Mouse (Mus musculus) adrenal gland, postnatal 10 days (tissue): ENCODE measurements at regions not wholly inside any gene's neighbourhood (a gene's known extent, or its start where the extent isn't known, plus 50 kb on each side); places are given as distances from the start of the nearest gene placed in this dataset.

Experiments
- DNase-seq: peaks from one replicate; pipeline ENCODE4 v3.0.0; 2021; ENCODE audit warnings: mixed read lengths

- no peak for DNase-seq
These were observed 733.5 kb downstream of the Fam19a2 start for GRCm38 (mm10) chr10:123997260-123997659.

- DNase-seq, result no peak
These were observed 735.2 kb downstream of the Fam19a2 start for GRCm38 (mm10) chr10:123998959-123999358.

- no peak for DNase-seq
These were observed 781.2 kb downstream of the Fam19a2 start for GRCm38 (mm10) chr10:124045031-124045430.

GRCm38 (mm10) chr10:124045791-124046190 is 782.0 kb downstream of the Fam19a2 start:
- DNase-seq, result no peak

- DNase-seq, result no peak
These were observed 819.0 kb downstream of the Fam19a2 start for GRCm38 (mm10) chr10:124082756-124083155.

GRCm38 (mm10) chr10:124090547-124090946 is 826.8 kb downstream of the Fam19a2 start:
- DNase-seq, result no peak

GRCm38 (mm10) chr10:124091364-124091763 is 827.6 kb downstream of the Fam19a2 start:
- no peak for DNase-seq

GRCm38 (mm10) chr10:124119585-124119984 is 855.8 kb downstream of the Fam19a2 start:
- no peak for DNase-seq

- DNase-seq, result no peak
These were observed 874.7 kb downstream of the Fam19a2 start for GRCm38 (mm10) chr10:124138456-124138855.

GRCm38 (mm10) chr10:124142336-124142735 is 878.5 kb downstream of the Fam19a2 start:
- DNase-seq, result no peak

GRCm38 (mm10) chr10:124146751-124147469 is 883.1 kb downstream of the Fam19a2 start:
- DNase-seq, result no peak

- DNase-seq, result no peak
These were observed 899.6 kb downstream of the Fam19a2 start for GRCm38 (mm10) chr10:124163441-124163840.

- DNase-seq, result no peak
These were observed 911.8 kb downstream of the Fam19a2 start for GRCm38 (mm10) chr10:124175598-124175997.

GRCm38 (mm10) chr10:124208317-124208716 is 944.5 kb downstream of the Fam19a2 start:
- DNase-seq, result no peak

- DNase-seq, result no peak
These were observed 955.7 kb downstream of the Fam19a2 start for GRCm38 (mm10) chr10:124219461-124219860.

GRCm38 (mm10) chr10:124222068-124222467 is 958.3 kb downstream of the Fam19a2 start:
- no peak for DNase-seq

- no peak for DNase-seq
These were observed 963.3 kb downstream of the Fam19a2 start for GRCm38 (mm10) chr10:124227061-124227460.

- DNase-seq, result no peak
These were observed 985.6 kb downstream of the Fam19a2 start for GRCm38 (mm10) chr10:124249358-124249757.

- no peak for DNase-seq
These were observed 986.2 kb downstream of the Fam19a2 start for GRCm38 (mm10) chr10:124250004-124250403.

GRCm38 (mm10) chr10:124288301-124288995 is 1024.7 kb downstream of the Fam19a2 start:
- DNase-seq, result peak; percentile 1

GRCm38 (mm10) chr10:124297198-124297677 is 1033.4 kb downstream of the Fam19a2 start:
- DNase-seq, result no peak

GRCm38 (mm10) chr10:124304683-124305082 is 1040.9 kb downstream of the Fam19a2 start:
- no peak for DNase-seq

- DNase-seq, result no peak
These were observed 1041.8 kb downstream of the Fam19a2 start for GRCm38 (mm10) chr10:124305644-124306043.

- DNase-seq, result no peak
These were observed 1055.0 kb downstream of the Fam19a2 start for GRCm38 (mm10) chr10:124318761-124319160.
